Mouse (Mus musculus) hindbrain, embryonic 14.5 days (tissue): ENCODE data around the gene Mbnl1. TPM values are rescaled to one million over a fixed set of nuclear protein-coding genes. Genes with fewer than 3 reads are reported as not detected.

Source experiments
- ATAC-seq: fragments of 200-750 bp; cut with Nextera tagmentation; 2 replicates; pipeline ENCODE4 v1.8.0; 2017; ENCODE audit warnings: moderate number of reproducible peaks, mild to moderate bottlenecking, moderate TSS enrichment, moderate library complexity; ENCODE audit not compliant: low FRiP score
- DNase-seq: peaks from one replicate; pipeline ENCODE4 v3.0.0-alpha.2; 2015; ENCODE audit warnings: low spot score
- H3K27ac ChIP-seq: fragments of 300-500 bp; sonication (generic); 2 replicates; pipeline ENCODE4 v1.5.1; 2014; ENCODE audit warnings: mild to moderate bottlenecking, moderate library complexity
- H3K27me3 ChIP-seq: fragments of 300-500 bp; sonication (generic); 2 replicates; pipeline ENCODE4 v1.6.1; 2014; ENCODE audit warnings: mild to moderate bottlenecking, low read length, mixed read lengths; ENCODE audit not compliant: control insufficient read depth, insufficient read depth
- H3K36me3 ChIP-seq: fragments of 300-500 bp; sonication (generic); replicated peaks from 2 replicates; pipeline ENCODE4 v1.6.1; 2014; ENCODE audit not compliant: control insufficient read depth, insufficient read depth
- H3K4me1 ChIP-seq: fragments of 300-500 bp; sonication (generic); replicated peaks from 2 replicates; pipeline ENCODE4 v1.6.1; 2014; ENCODE audit warnings: antibody characterized with exemption, low read length, mixed read lengths; ENCODE audit not compliant: control insufficient read depth, insufficient read depth
- H3K4me2 ChIP-seq: fragments of 300-500 bp; sonication (generic); replicated peaks from 2 replicates; pipeline ENCODE4 v1.6.1; 2014; ENCODE audit warnings: mild to moderate bottlenecking, moderate library complexity
- H3K4me3 ChIP-seq: fragments of 300-500 bp; sonication (generic); replicated peaks from 2 replicates; pipeline ENCODE4 v1.5.1; 2014; ENCODE audit warnings: mild to moderate bottlenecking, low read length
- H3K9ac ChIP-seq: fragments of 300-500 bp; sonication (generic); 2 replicates; pipeline ENCODE4 v1.6.1; 2014
- H3K9me3 ChIP-seq: fragments of 300-500 bp; sonication (generic); 2 replicates; pipeline ENCODE4 v1.6.1; 2016; ENCODE audit warnings: low read length; ENCODE audit not compliant: control insufficient read depth
- WGBS: fragments of 180-500 bp; shearing (Covaris S2); extraction: QIAGEN DNeasy Blood & Tissue Kit; methylation state at CpG from one replicate; pipeline ENCODE4 v1.1.7; 2014; 5-methylcytosine and 5-hydroxymethylcytosine counted together
- polyA plus RNA-seq: library from polyadenylated mRNA; unstranded; fragments of >200 nt; fragmentation: Nextera tagmentation; extraction: Ambion mirVana; gene quantifications from 2 replicates; pipeline ENCODE4 v1.2.1, GENCODE M21; 2014

The Mbnl1 gene
- polyA plus RNA-seq, 1 experiment from 2014 or later: 63.2 TPM

GRCm38 (mm10) chr3:60531826-60532225 is 59.2 kb downstream of the Mbnl1 start:
- H3K4me1 ChIP-seq: peaks cover 41% of the 10 kb centered on the region
- 56% methylated on average over 2 of the region's 2 CpGs for WGBS
- H3K9ac ChIP-seq: no peak overlapping the region
- no peaks in the 10 kb centered on the region for H3K27me3 ChIP-seq
- no peak overlapping the region for H3K4me3 ChIP-seq
- no peak for DNase-seq
- H3K4me2 ChIP-seq: 0 out of 2 replicates have a peak overlapping the region, but pooled peaks have one; percentile 67
- no peaks in the 10 kb centered on the region for H3K36me3 ChIP-seq
- no peak for ATAC-seq
- H3K27ac ChIP-seq: no peak overlapping the region
- H3K9me3 ChIP-seq: no peaks in the 10 kb centered on the region

GRCm38 (mm10) chr3:60535224-60535623 is 62.6 kb downstream of the Mbnl1 start:
- Histone ChIP-seq H3K9ac (no peak overlapping the region), H3K27ac (no peak overlapping the region), H3K9me3 (no peaks in the 10 kb centered on the region), H3K27me3 (no peaks in the 10 kb centered on the region), H3K4me3 (no peak overlapping the region), H3K36me3 (no peaks in the 10 kb centered on the region), H3K4me2 (no peak overlapping the region), H3K4me1 (peaks cover 17% of the 10 kb centered on the region; the same call in 1 of the 2 replicates)
- ATAC-seq (no peak), DNase-seq (no peak)
- 58% methylated on average over 3 of the region's 3 CpGs for WGBS

DNA sequence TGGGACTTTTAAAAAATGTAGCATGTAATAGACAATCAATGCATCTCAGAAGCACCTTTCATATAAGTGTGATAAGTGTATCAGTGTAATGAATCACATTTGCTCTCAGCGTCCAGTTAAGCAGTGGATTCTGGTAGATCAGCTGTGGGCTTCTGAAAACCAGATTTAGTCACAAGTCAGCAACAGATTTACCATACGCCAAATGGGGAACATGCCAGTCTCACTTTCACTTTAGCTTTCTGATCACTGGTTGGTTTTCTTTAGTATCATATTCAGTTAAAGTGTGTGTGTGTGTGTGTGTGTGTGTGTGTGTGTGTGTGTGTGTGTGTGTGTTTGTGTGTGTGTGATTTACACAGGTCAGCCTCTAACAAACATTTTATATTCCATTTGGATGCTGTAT is 64.4 kb downstream of the Mbnl1 start:
- no peaks in the 10 kb centered on the region for H3K36me3 ChIP-seq
- ATAC-seq (no peak), DNase-seq (no peak)
- H3K4me2 ChIP-seq: no peak overlapping the region
- H3K4me1 ChIP-seq: no peaks in the 10 kb centered on the region
- H3K27me3 ChIP-seq: no peaks in the 10 kb centered on the region
- WGBS: 82% methylated on average over 2 of the region's 2 CpGs
- H3K9me3 ChIP-seq: no peaks in the 10 kb centered on the region
- H3K4me3 ChIP-seq: no peak overlapping the region
- no peak overlapping the region for H3K9ac ChIP-seq
- no peak overlapping the region for H3K27ac ChIP-seq

- Histone ChIP-seq H3K4me3 (no peak overlapping the region), H3K27me3 (no peaks in the 10 kb centered on the region), H3K9me3 (no peaks in the 10 kb centered on the region), H3K36me3 (no peaks in the 10 kb centered on the region), H3K27ac (no peak overlapping the region), H3K4me2 (no peak overlapping the region), H3K9ac (no peak overlapping the region), H3K4me1 (no peaks in the 10 kb centered on the region)
- ATAC-seq: no peak
- 87% methylated on average over 3 of the region's 3 CpGs for WGBS
- DNase-seq: no peak
Measured at GRCm38 (mm10) chr3:60538214-60538971, 65.8 kb downstream of the Mbnl1 start.

DNA sequence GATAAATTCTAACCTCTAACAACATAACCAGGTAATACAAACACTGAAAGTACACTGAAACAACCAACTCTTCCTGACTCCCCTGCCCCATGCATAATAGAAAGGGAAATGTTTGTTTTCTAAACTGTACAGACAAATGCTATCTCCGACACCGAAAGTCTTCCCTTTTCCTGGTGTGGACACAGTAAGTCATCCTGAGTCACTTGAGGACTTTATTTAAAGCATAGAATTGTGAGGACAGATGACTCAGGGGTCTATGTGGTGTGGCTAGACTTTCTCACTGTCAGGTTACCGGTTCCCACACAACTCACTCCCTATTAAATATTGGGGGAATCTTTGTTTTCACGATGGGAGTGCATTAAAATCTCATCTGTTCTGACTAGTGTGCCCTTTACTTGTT is 68.5 kb downstream of the Mbnl1 start:
- DNase-seq: no peak
- Histone ChIP-seq H3K4me2 (no peak overlapping the region), H3K4me1 (no peaks in the 10 kb centered on the region), H3K27me3 (no peaks in the 10 kb centered on the region), H3K9ac (no peak overlapping the region), H3K27ac (no peak overlapping the region), H3K4me3 (no peak overlapping the region), H3K36me3 (no peaks in the 10 kb centered on the region), H3K9me3 (no peaks in the 10 kb centered on the region)
- WGBS: 86% methylated on average over 4 of the region's 4 CpGs
- ATAC-seq: no peak

GRCm38 (mm10) chr3:60546196-60546595 is 73.6 kb downstream of the Mbnl1 start:
- no peak overlapping the region for H3K4me3 ChIP-seq
- H3K4me1 ChIP-seq: 0 out of 2 replicates have a peak, but pooled peaks cover 4% of the 10 kb centered on the region
- H3K9ac ChIP-seq: no peak overlapping the region
- no peaks in the 10 kb centered on the region for H3K27me3 ChIP-seq
- DNase-seq (no peak), ATAC-seq (no peak)
- H3K27ac ChIP-seq: no peak overlapping the region
- no peaks in the 10 kb centered on the region for H3K36me3 ChIP-seq
- H3K4me2 ChIP-seq: no peak overlapping the region
- 86% methylated on average over 9 of the region's 9 CpGs for WGBS
- no peaks in the 10 kb centered on the region for H3K9me3 ChIP-seq

DNA sequence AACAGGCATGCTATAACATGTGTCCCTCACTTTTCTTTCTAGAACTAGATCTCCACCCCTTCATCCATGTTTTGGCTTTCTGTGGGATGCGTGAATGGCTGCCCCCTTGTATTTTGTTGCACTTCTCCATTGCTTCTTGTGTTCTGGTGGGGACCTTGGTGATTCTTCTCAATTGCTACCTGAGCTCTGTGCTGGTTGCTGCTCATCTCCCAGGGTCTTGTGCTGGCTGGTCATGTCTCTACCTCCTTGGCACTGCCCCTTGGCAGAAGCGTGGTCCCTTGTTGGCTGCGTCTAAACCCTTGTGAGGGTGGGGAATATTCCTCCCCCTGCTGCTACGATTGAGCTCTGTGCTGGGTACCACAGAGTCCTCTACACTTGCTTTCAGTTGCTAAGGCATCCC is 74.3 kb downstream of the Mbnl1 start:
- H3K27ac ChIP-seq: no peak overlapping the region
- H3K36me3 ChIP-seq: no peaks in the 10 kb centered on the region
- no peak overlapping the region for H3K4me2 ChIP-seq
- H3K9me3 ChIP-seq: no peaks in the 10 kb centered on the region
- DNase-seq (no peak), ATAC-seq (no peak)
- H3K9ac ChIP-seq: no peak overlapping the region
- H3K4me1 ChIP-seq: 0 out of 2 replicates have a peak, but pooled peaks cover 4% of the 10 kb centered on the region
- H3K27me3 ChIP-seq: no peaks in the 10 kb centered on the region
- WGBS: 96% methylated on average over 4 of the region's 4 CpGs
- H3K4me3 ChIP-seq: no peak overlapping the region

DNA sequence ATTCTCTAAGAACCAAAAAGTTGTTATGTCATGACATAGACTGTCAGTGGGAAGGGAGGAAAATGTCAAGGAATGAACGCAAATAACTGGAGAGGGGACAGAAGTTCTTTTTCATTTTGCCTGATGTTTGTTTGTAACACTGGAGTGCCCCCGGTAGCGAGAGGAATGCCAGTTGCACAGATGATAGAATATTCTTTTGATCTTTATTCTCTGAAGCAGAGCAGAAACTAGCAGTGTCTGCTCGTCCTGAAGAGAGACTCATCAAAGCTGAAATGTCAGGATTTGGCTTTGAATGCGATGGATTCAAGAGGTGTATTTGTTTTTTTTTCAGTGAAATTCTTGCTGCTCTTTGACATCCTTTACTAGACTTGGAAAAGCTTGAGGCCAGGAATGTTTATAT is 77.9 kb downstream of the Mbnl1 start:
- ATAC-seq (no peak), DNase-seq (no peak)

GRCm38 (mm10) chr3:60551650-60552049 is 79.0 kb downstream of the Mbnl1 start:
- ATAC-seq: no peak
- Histone ChIP-seq H3K4me2 (no peak overlapping the region), H3K9ac (no peak overlapping the region), H3K27ac (no peak overlapping the region), H3K36me3 (no peaks in the 10 kb centered on the region), H3K9me3 (no peaks in the 10 kb centered on the region), H3K4me3 (no peak overlapping the region), H3K4me1 (0 out of 2 replicates have a peak, but pooled peaks cover 4% of the 10 kb centered on the region), H3K27me3 (no peaks in the 10 kb centered on the region)
- no peak for DNase-seq
- WGBS: 77% methylated on average over 3 of the region's 3 CpGs

More for the DNA sequence above, 77.9 kb downstream of the Mbnl1 start:
- no peaks in the 10 kb centered on the region for H3K9me3 ChIP-seq
- no peak overlapping the region for H3K27ac ChIP-seq
- H3K4me3 ChIP-seq: no peak overlapping the region
- no peaks in the 10 kb centered on the region for H3K36me3 ChIP-seq
- WGBS: 59% methylated on average over 5 of the region's 5 CpGs
- H3K27me3 ChIP-seq: no peaks in the 10 kb centered on the region
- 0 out of 2 replicates have a peak, but pooled peaks cover 4% of the 10 kb centered on the region for H3K4me1 ChIP-seq
- no peak overlapping the region for H3K9ac ChIP-seq
- no peak overlapping the region for H3K4me2 ChIP-seq
